Mouse (Mus musculus): ENCODE data around the gene Med29.
"Not testable (repeated sequence)": the region's sequence is repeated elsewhere in the genome, so short reads cannot be mapped to it uniquely, and the experiment has no call there.

Med29 gene

GRCm38 (mm10) chr7:28395425-28395824 lies 2.9 kb upstream of the Med29 start:
- DNase-seq: no peak

GRCm38 (mm10) chr7:28393272-28393951 lies 904 bp upstream of the Med29 start:
- no peak for DNase-seq

- no peak for DNase-seq
Observed at GRCm38 (mm10) chr7:28390331-28390730, 2.2 kb downstream of the Med29 start.

- DNase-seq: not testable (repeated sequence)
Observed at GRCm38 (mm10) chr7:28387384-28387783, 5.1 kb downstream of the Med29 start.

GRCm38 (mm10) chr7:28386877-28387276 lies 5.6 kb downstream of the Med29 start:
- not testable (repeated sequence) for DNase-seq

GRCm38 (mm10) chr7:28386462-28386861 lies 6.0 kb downstream of the Med29 start:
- peak; percentile 90 for DNase-seq

GRCm38 (mm10) chr7:28386007-28386406 lies 6.5 kb downstream of the Med29 start:
- no peak for DNase-seq

- no peak for DNase-seq
Observed at GRCm38 (mm10) chr7:28385196-28385595, 7.3 kb downstream of the Med29 start.

GRCm38 (mm10) chr7:28384162-28384561 lies 8.3 kb downstream of the Med29 start:
- no peak for DNase-seq

- DNase-seq: no peak
Observed at GRCm38 (mm10) chr7:28383606-28384005, 8.9 kb downstream of the Med29 start.

- DNase-seq: peak; percentile 74
Observed at GRCm38 (mm10) chr7:28382981-28383396, 9.5 kb downstream of the Med29 start.

- no peak for DNase-seq
Observed at GRCm38 (mm10) chr7:28382347-28382951, 10.1 kb downstream of the Med29 start.

- peak; percentile 93 for DNase-seq
Observed at GRCm38 (mm10) chr7:28381938-28382337, 10.6 kb downstream of the Med29 start.

- peak; percentile 86 for DNase-seq
Observed at GRCm38 (mm10) chr7:28381017-28381790, 11.3 kb downstream of the Med29 start.

GRCm38 (mm10) chr7:28380237-28381016 lies 12.1 kb downstream of the Med29 start, which contains the start of gene Zfp36:
Zfp36 (minus strand) TSS chr7:28380253.
- no peak for DNase-seq

- DNase-seq: peak; percentile 98
Observed at GRCm38 (mm10) chr7:28378769-28379651, 13.5 kb downstream of the Med29 start.

- DNase-seq: peak; percentile 87
Observed at GRCm38 (mm10) chr7:28378066-28378690, 14.3 kb downstream of the Med29 start.

GRCm38 (mm10) chr7:28377190-28378065 lies 15.1 kb downstream of the Med29 start:
- peak; percentile 40 for DNase-seq

- peak; percentile 93 for DNase-seq
Observed at GRCm38 (mm10) chr7:28376011-28376771, 16.3 kb downstream of the Med29 start.
